Mouse (Mus musculus) adrenal gland, postnatal 4 days (tissue): ENCODE results near the gene Lrfn4. TPM values are rescaled to one million over a fixed set of nuclear protein-coding genes. Genes with fewer than 3 reads are reported as not detected.

Experiments used
- DNase-seq, 2 experiments: peaks; one replicate each; pipeline ENCODE4 v3.0.0; 2021 to 2022; ENCODE audit warnings: low spot score in 2 of 2, mixed read lengths in 2 of 2
- long read RNA-seq, 2 experiments: library from polyadenylated mRNA; stranded (forward); transcript quantifications; one replicate each; pipeline ENCODE4 v2.0.0; 2021
- total RNA-seq, 2 experiments: library from RNA; stranded (reverse); gene quantifications; 2 replicates each; pipeline ENCODE4 v1.2.3; 2021

The Lrfn4 gene
- 10 to 100 TPM; 15.8 to 20.0 TPM for total RNA-seq
- long read RNA-seq, experiment 1, transcript Lrfn4-202 (3 exons, 2,918 nt), result major isoform, 14 of 29 reads
- long read RNA-seq, experiment 1, partial matches to known transcripts, result 0 of 29 reads
- long read RNA-seq, experiment 1, other reads (novel, unspliced or antisense), result 11 of 29 reads
- long read RNA-seq, experiment 2, transcript Lrfn4-202 (3 exons, 2,918 nt), result major isoform, 23 of 54 reads
- long read RNA-seq, experiment 2, transcript Lrfn4-201 (2 exons, 3,194 nt), result minor isoform, 13 of 54 reads
- long read RNA-seq, experiment 2, partial matches to known transcripts, result 0 of 54 reads
- long read RNA-seq, experiment 2, other reads (novel, unspliced or antisense), result 18 of 54 reads

DNA sequence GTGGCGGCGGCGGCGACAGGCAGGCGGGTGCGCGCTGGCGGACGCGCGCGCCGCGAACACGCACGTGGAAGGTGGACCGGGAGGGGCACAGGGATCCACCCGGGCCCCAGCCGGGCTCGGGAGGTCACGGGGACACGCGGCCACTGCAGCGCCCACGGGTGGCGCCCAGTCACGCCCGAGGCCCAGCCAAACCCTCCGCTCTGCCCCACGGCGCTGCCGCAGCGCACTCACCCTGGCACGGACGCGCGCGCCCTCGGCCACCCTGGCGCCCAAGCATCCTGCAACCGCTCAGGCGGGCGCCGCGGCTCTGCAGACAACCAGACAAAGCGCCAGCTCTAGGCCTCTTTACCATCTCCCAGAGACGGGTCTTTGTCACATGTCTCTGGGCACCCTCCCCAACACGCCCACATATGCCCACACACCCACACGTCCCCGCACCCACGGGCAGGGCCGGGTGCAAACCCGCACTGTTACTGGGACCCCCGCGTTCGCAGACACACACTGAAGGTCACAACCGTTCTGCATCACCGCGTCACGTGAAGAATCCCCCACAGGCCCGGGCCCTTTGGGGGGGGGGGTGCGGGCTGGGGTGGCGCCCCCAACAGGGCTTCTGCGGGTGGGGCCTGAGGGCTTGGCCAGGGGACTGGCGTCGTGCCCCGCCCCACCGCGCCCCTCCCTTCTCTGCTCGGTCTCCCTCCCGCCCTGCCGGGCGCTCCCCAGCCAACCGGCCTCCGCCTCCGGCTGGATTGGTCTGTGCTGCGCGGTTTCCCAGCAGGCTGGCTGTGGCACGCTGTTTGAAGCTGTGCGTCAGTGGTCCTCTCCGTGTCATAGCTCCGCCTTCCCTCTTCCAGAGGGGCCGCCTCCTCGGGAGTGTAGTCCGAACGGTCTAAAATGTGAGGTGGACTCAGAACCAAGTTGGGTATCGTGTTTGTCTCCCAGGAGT is at the start of gene Lrfn4:
Gene Lrfn4 (minus strand): TSS at position 517 of the 943 bp plus-strand sequence.
- peak; percentile 48 to 77 for DNase-seq

DNA sequence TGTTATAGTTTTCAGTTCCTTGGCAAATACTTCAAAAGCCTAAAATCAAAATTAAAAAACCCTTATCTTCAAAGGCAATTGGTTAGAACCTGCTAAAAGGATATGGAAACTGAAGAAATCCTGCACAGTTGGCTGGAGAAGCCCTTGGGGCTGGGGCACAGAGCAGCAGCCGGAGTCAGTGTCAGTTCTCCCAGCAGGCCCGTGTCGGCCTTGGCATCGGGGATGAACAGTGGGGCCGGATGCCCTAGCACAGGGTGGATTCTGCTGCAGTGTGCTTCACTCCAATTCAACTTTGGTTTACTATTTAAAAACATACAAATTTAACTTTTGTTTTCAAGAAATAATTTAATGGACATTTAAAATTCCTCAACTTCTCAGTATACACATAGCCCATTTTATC is 42.7 kb upstream of the Lrfn4 start:
- DNase-seq, result no peak

DNA sequence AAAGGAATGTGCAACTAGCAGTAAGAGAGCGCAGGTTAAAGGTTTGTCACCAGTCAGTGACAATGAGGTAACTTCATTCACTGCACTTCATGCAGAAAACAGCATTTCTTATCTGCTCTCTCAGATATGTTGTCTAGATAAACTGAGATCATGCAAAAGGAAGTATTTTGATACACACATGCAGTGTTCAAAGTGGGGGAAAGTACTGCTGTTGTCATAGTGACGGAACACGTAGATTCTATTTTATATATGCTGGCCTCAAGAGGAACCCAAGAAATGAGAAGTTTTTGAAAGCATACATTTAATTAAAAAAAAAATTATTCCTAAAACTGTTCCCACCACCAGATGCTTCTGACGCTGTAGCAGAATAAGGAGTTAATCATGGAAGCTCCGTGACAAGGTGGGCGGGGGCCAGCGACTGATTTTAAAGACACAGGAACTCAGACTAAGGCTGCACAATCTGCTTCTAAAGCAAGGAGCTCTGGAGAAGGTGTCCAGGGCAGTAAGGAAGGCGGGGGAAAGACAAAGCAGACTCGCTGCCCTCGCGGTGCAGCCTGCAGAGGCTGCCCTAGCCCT is 31.5 kb upstream of the Lrfn4 start:
- no peak for DNase-seq

DNA sequence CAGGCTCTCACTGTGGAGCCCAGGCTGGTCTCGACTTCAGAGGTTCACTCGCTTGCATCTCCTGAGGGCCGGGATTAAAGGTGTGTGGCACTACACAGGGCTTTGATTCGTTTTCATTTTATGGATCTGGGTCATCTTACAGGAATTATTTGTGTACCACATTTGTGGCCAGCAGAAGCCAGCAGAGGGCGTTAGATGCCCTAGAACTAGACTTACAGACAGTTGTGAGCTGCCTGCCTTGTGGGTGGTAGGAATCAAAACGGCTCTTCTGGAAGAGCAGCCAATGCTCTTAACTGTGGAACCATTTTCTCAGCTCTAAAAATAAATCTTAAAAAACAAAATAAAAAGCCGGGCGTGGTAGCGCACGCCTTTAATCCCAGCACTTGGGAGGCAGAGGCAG is 28.8 kb upstream of the Lrfn4 start:
- no peak for DNase-seq

GRCm38 (mm10) chr19:4635986-4636385 is 20.5 kb upstream of the Lrfn4 start:
- no peak for DNase-seq

DNA sequence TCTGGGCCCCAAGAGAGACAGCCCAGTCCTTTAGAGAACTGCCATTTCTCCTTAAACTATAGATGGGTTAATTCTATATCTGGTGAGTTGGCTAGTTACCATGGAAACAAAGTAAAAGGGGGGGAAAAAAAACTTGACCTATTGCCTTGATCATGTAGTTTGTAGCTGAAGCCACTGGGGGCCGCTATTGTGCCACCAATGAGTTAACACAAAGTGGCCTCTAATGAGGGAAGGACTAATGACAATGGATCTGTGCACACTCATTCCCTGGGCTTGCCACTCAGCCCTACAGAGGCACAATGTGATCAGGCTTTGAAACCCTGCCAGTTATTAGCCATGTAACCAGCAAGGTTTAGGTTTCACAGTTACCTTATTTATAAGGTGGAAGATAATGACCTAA is 13.4 kb upstream of the Lrfn4 start:
- DNase-seq, result no peak

DNA sequence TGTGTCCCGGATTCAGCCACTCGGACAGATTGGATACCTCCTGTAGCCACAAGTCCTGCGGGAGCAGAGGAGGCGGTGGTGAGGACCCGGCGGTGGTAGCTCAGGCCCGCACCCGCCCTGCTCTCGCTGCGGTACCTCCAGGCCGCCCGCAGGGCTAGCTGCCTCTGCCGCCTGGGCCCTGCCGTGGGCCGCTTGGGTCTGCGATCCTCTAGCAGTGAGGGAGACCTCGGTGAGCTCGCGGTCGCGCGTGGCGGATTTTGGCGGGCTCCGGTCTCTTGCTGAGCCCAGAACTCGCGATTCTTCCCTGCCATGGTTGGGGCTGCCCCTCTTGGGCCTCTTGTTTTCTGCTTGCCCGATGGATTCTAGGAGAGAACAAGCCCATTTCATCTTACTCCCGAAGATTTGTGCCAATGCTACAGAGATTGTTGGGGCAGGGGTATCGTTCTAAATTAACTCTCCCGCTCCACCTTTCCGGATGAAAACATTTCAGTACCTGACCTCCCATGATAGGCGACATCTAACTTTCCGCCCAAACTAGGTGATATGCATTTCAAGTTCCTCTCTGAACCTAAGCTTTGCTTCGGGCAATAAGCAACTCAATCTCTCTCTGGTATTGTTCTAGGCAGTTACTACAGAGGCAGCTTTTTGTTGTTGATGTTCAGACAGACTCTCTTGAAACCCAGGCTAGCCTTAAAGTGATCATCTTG is 10.5 kb upstream of the Lrfn4 start:
- DNase-seq, result no peak

DNA sequence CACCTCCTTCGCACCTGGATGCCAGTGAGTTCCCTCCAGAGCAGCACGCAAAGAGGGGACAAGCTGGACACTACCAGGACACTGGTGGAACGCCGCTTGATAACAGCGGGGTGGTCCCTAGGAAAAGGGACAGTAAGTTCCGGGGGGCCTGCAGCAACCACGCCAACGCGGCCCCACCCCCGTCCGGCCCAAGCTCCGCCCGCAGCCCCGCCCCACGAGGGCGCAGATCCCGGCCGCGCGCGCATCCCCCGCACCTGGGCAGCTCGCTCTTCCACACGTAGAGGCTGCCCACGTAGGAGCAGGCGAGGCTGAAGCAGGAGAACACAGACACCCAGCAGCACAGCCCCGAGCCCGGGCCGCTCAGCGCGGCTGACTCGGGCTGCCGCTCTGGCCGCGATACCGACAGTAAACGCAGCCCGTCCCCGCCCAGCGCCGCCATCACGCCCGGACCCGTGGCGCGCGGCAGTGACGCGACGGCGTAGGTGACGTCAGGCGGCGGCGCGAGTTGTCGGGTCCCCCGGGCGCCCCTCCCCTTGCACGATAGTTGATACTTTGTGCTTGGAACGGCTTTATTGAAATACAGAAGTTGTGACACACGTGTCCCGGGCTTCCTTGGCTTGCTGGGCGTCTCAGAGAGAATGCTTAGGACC is 9.8 kb upstream of the Lrfn4 start, which contains the start of gene Rce1:
Gene Rce1 (minus strand): TSS at position 463 of the 650 bp plus-strand sequence.
- peak; percentile 73 to 82 for DNase-seq

GRCm38 (mm10) chr19:4624406-4625178 is 9.1 kb upstream of the Lrfn4 start:
- no peak for DNase-seq

- no peak for DNase-seq
These were observed 8.5 kb upstream of the Lrfn4 start for GRCm38 (mm10) chr19:4624006-4624405.

GRCm38 (mm10) chr19:4623419-4623818 is 8.0 kb upstream of the Lrfn4 start:
- no peak for DNase-seq

DNA sequence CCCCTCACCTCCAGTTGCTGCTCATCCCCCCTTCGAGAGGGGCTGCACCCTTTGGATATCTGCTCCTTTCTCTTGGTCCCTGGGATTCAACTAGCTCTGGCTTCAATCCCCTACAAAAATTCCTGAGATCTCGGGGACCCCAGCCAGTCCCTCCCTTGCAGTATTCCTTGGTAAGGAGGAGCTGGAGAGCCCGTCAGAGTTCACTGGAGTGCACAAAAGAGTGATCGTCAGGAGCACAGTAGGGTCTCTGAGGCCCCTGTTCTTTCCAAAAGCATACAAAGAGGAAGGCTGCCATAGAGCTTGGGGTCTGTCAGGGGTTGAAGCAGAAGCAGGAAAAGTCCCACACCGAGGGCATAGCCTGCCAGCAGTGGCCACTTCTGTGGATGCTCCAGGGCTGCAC is 7.3 kb upstream of the Lrfn4 start:
- DNase-seq, result no peak

DNA sequence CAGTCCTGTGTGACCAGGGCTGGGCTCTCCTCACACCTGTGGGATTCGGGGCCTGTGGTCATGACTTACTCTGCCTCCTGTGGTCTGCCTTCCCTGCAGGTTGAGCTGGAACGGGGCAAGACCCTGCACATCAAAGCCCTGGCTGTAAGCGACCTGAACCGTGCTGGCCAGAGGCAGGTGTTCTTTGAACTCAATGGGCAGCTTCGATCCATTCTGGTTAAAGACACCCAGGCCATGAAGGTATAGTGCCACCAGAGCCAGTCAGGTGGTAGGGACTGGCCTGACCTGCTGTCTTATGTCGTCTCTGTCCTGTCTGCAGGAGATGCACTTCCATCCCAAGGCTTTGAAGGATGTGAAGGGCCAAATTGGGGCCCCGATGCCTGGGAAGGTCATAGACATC is 5.3 kb upstream of the Lrfn4 start:
- no peak for DNase-seq

- no peak for DNase-seq
These were observed 4.0 kb upstream of the Lrfn4 start for GRCm38 (mm10) chr19:4619461-4619860.

GRCm38 (mm10) chr19:4618183-4618582 is 2.7 kb upstream of the Lrfn4 start:
- no peak for DNase-seq

DNA sequence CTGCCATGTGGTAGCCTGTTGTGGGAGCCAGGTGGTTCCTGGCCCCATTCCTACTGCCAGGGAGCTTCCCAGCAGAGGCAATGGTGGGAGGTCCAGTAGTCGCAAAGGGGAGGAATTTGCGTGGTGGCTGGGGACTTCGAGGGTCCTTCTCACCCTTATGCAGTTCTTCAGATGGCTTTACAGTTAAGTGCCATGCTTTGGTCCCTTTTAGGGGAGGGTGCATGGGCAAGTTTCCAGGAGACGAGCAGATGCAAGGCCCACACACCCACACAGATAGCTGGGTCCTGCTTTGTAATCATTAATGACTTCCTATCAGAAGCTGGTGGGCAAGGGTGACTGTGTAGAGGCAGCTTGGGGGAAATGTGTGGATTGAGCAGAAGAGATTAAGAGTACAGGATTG is 1.1 kb upstream of the Lrfn4 start:
- no peak for DNase-seq

GRCm38 (mm10) chr19:4614305-4615150 is 939 bp downstream of the Lrfn4 start:
- no peak for DNase-seq

DNA sequence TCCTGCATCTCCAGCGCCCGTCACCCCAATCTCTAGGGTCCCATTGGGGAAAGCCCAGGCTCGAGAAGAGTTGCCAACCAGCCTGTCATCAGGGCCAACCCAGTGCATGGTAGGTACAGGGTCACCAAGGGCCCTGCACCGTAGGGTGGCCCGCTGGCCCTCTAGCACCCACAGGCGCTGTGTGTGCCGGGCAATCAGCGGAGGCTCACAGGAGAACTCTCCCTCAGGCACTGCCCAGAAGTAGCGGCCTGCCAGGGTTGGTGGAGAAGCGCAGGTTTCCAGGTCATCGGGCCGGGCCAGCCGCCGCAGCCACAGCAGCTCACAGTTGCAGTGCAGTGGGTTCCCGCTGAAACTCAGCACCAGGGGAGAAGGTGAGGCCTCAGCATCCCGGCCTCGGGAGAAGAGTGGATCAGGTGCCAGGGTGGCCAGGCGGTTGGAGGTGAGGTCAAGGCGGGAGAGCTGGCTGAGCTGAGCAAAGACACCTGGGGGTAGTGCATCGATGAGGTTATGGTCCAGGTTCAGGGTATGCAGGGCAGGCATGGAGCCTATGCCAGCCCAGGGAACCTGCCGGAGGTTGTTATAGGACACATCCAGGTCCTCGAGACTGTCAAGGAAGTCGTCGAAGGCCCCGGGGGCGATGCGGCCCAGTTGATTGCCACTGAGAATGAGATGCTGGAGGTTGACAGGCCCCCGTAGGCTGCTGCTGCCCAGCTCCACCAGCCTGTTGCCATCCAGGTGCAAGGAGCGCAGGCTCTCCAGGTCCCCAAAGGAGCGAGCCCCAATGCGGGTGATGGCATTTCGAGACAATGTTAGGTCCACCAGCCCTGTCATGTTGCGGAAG is 1.8 kb downstream of the Lrfn4 start:
- no peak for DNase-seq
